Mouse (Mus musculus): ENCODE measurements around the gene Capn10. TPM values are rescaled to one million over a fixed set of nuclear protein-coding genes. Genes with fewer than 3 reads are reported as not detected.

The Capn10 gene
- polyA plus RNA-seq, 1 experiment = 15.5 TPM

DNA sequence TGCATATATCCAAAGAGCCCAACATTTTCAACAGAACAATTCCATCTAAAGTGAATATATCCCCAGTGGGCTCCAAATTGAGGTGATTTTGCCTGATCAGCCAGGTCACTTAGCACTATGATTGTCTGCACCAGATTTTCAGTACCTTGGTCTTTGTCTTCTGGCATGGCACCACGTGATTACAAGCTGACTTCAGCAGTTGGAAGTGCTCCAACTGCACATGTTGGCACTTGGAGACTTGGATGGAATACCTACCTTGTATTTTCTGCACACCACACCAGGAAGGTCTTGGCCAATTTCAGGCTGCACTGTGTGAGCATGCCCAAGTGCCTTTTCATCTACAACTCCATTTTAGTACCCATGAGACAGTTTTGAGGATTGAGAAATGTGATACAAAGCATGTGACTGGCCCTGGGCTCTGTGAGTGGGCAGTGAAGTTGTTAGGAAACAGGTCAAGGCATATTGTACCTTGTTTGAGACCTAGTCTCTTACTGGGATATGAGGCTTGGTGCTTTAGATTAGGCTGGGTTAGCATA lies 3.9 kb upstream of the Capn10 start:
- TF ChIP-seq CTCF (IDR thresholded peaks at IDR 0.05; ENCODE audit: control insufficient read depth, insufficient read depth, low read length) (no peak), POLR2A (IDR thresholded peaks at IDR 0.05; ENCODE audit: borderline replicate concordance, control insufficient read depth, low read depth, low read length) (no peak)
- Histone ChIP-seq H3K4me3 (replicated peaks; ENCODE audit: control insufficient read depth, low read depth, low read length) (no peak overlapping the region), H3K4me1 (ENCODE audit: control insufficient read depth, insufficient read depth, low read length) (peaks cover 1% of the 10 kb centered on the region; the same call in 1 of the 2 replicates), H3K27ac (ENCODE audit: control insufficient read depth, insufficient read depth, low read depth, low read length, poor library complexity) (no peak overlapping the region)
- WGBS = 30% methylated on average over 1 of the region's 1 CpGs

DNA sequence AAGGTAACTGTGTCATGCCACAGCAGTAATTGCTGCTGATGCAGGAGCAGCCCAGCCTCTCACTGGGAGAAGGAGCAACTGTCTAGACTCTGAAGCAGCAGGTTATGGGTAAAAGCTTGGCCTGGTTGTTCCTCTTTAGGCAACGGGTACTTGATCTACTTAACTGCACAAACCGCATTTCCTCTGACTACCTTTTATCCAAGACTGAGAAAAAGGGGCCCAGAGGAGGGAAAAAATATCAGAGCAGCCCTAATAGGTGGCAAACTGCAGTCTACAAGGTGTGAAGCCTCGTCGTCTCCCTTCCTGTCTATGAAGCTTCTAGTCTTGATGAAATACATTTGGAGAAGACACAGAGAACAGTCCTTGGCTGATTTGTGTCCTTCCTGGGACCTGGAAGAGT lies 565 bp upstream of the Capn10 start:
- peak overlapping the region; percentile 88 for H3K27ac ChIP-seq (ENCODE audit: control insufficient read depth, insufficient read depth, low read depth, low read length, poor library complexity)
- TF ChIP-seq POLR2A (IDR thresholded peaks at IDR 0.05; ENCODE audit: borderline replicate concordance, control insufficient read depth, low read depth, low read length) (no peak), CTCF (IDR thresholded peaks at IDR 0.05; ENCODE audit: control insufficient read depth, insufficient read depth, low read length) (no peak)
- 30% methylated on average over 4 of the region's 4 CpGs for WGBS
- peak overlapping the region; percentile 79 for H3K4me3 ChIP-seq (replicated peaks; ENCODE audit: control insufficient read depth, low read depth, low read length)
- H3K4me1 ChIP-seq (ENCODE audit: control insufficient read depth, insufficient read depth, low read length) = peaks cover 3% of the 10 kb centered on the region; the same call in 1 of the 2 replicates

- peak overlapping the region; percentile 88 for H3K27ac ChIP-seq (ENCODE audit: control insufficient read depth, insufficient read depth, low read depth, low read length, poor library complexity)
- H3K4me3 ChIP-seq (replicated peaks; ENCODE audit: control insufficient read depth, low read depth, low read length) = peak overlapping the region; percentile 79
- peaks cover 3% of the 10 kb centered on the region; the same call in 1 of the 2 replicates for H3K4me1 ChIP-seq (ENCODE audit: control insufficient read depth, insufficient read depth, low read length)
- TF ChIP-seq CTCF (IDR thresholded peaks at IDR 0.05; ENCODE audit: control insufficient read depth, insufficient read depth, low read length) = no peak
- no peak for TF ChIP-seq POLR2A (IDR thresholded peaks at IDR 0.05; ENCODE audit: borderline replicate concordance, control insufficient read depth, low read depth, low read length)
- WGBS = 11% methylated on average over 10 of the region's 10 CpGs
These were observed 1.1 kb downstream of the Capn10 start for GRCm38 (mm10) chr1:92935054-92935962.

- no peak overlapping the region for H3K27ac ChIP-seq (ENCODE audit: control insufficient read depth, insufficient read depth, low read depth, low read length, poor library complexity)
- WGBS = 31% methylated on average over 2 of the region's 2 CpGs
- TF ChIP-seq POLR2A (IDR thresholded peaks at IDR 0.05; ENCODE audit: borderline replicate concordance, control insufficient read depth, low read depth, low read length) (no peak), CTCF (IDR thresholded peaks at IDR 0.05; ENCODE audit: control insufficient read depth, insufficient read depth, low read length) (no peak)
- peaks cover 3% of the 10 kb centered on the region; the same call in 1 of the 2 replicates for H3K4me1 ChIP-seq (ENCODE audit: control insufficient read depth, insufficient read depth, low read length)
- no peak overlapping the region for H3K4me3 ChIP-seq (replicated peaks; ENCODE audit: control insufficient read depth, low read depth, low read length)
These were observed 1.8 kb downstream of the Capn10 start for GRCm38 (mm10) chr1:92935977-92936376.

DNA sequence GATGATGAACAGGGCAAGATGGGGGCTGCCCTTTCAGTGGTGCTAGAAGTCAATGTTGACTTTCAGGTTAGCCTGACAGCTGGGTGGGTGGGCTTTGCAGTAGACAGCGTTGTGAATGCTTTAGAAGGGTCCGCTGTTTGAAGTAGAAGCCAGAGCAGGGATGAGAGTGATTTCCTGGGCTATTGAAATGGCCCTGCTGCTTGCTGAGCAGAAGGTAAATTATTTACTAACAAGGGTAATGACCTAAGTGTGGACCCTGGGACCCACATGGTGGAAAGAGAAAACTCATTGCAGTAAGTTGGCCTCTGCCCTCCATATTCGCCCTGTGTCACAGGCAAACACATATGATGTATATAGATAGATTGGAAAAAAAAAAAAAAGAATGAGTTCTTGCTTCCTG lies 2.3 kb downstream of the Capn10 start:
- 86% methylated on average over 3 of the region's 3 CpGs for WGBS
- Histone ChIP-seq H3K4me3 (replicated peaks; ENCODE audit: control insufficient read depth, low read depth, low read length) (no peak overlapping the region), H3K4me1 (ENCODE audit: control insufficient read depth, insufficient read depth, low read length) (peaks cover 3% of the 10 kb centered on the region; the same call in 1 of the 2 replicates), H3K27ac (ENCODE audit: control insufficient read depth, insufficient read depth, low read depth, low read length, poor library complexity) (no peak overlapping the region)
- TF ChIP-seq CTCF (IDR thresholded peaks at IDR 0.05; ENCODE audit: control insufficient read depth, insufficient read depth, low read length) = no peak
- TF ChIP-seq POLR2A (IDR thresholded peaks at IDR 0.05; ENCODE audit: borderline replicate concordance, control insufficient read depth, low read depth, low read length) = no peak

DNA sequence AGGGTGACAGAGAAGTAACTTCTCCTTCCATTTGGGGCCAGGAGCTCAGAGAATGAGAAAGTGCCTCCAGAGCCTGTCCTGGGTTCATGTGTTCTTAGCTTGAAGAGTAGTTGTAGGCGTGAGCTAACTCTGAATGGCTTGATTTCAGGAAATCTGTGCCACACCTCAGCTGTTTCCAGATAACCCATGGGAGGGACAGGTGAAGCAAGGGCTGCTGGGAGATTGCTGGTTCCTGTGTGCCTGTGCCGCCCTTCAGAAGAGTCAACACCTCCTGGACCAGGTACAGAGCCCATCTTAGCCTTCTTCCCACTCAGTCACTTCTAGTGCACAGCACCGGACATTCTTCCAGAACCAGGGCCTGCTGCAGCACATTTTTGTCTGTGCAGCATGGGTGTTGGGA lies 3.6 kb downstream of the Capn10 start:
- no peak overlapping the region for H3K4me3 ChIP-seq (replicated peaks; ENCODE audit: control insufficient read depth, low read depth, low read length)
- H3K27ac ChIP-seq (ENCODE audit: control insufficient read depth, insufficient read depth, low read depth, low read length, poor library complexity) = no peak overlapping the region
- TF ChIP-seq CTCF (IDR thresholded peaks at IDR 0.05; ENCODE audit: control insufficient read depth, insufficient read depth, low read length) (no peak), POLR2A (IDR thresholded peaks at IDR 0.05; ENCODE audit: borderline replicate concordance, control insufficient read depth, low read depth, low read length) (no peak)
- 78% methylated on average over 3 of the region's 3 CpGs for WGBS
- H3K4me1 ChIP-seq (ENCODE audit: control insufficient read depth, insufficient read depth, low read length) = peaks cover 3% of the 10 kb centered on the region; the same call in 1 of the 2 replicates

GRCm38 (mm10) chr1:92939746-92940145 lies 5.6 kb downstream of the Capn10 start:
- TF ChIP-seq POLR2A (IDR thresholded peaks at IDR 0.05; ENCODE audit: borderline replicate concordance, control insufficient read depth, low read depth, low read length) = no peak
- TF ChIP-seq CTCF (IDR thresholded peaks at IDR 0.05; ENCODE audit: control insufficient read depth, insufficient read depth, low read length) = no peak
- H3K4me3 ChIP-seq (replicated peaks; ENCODE audit: control insufficient read depth, low read depth, low read length) = no peak overlapping the region
- WGBS = 94% methylated on average over 4 of the region's 4 CpGs
- peaks cover 2% of the 10 kb centered on the region; the same call in 1 of the 2 replicates for H3K4me1 ChIP-seq (ENCODE audit: control insufficient read depth, insufficient read depth, low read length)
- no peak overlapping the region for H3K27ac ChIP-seq (ENCODE audit: control insufficient read depth, insufficient read depth, low read depth, low read length, poor library complexity)

GRCm38 (mm10) chr1:92943219-92943989 lies 9.2 kb downstream of the Capn10 start:
- H3K27ac ChIP-seq (ENCODE audit: control insufficient read depth, insufficient read depth, low read depth, low read length, poor library complexity) = no peak overlapping the region
- TF ChIP-seq POLR2A (IDR thresholded peaks at IDR 0.05; ENCODE audit: borderline replicate concordance, control insufficient read depth, low read depth, low read length) (no peak), CTCF (IDR thresholded peaks at IDR 0.05; ENCODE audit: control insufficient read depth, insufficient read depth, low read length) (no peak)
- no peak overlapping the region for H3K4me3 ChIP-seq (replicated peaks; ENCODE audit: control insufficient read depth, low read depth, low read length)
- H3K4me1 ChIP-seq (ENCODE audit: control insufficient read depth, insufficient read depth, low read length) = no peaks in the 10 kb centered on the region
- 86% methylated on average over 19 of the region's 19 CpGs for WGBS

All from bone marrow, adult 2 months (tissue).